Mouse (Mus musculus): ENCODE data around the gene Grik2. TPM values are rescaled to one million over a fixed set of nuclear protein-coding genes. Genes with fewer than 3 reads are reported as not detected.

Gene Grik2
- polyA plus RNA-seq, 1 experiment from 2014 or later = 12.3 TPM

- DNase-seq (ENCODE audit: low spot score) (no peak), ATAC-seq (ENCODE audit: low FRiP score) (no peak)
- no peaks in the 10 kb centered on the region for H3K27me3 ChIP-seq (ENCODE audit: control insufficient read depth, insufficient read depth, low read length)
- WGBS = 77% methylated on average over 2 of the region's 2 CpGs
- no peak overlapping the region for H3K9ac ChIP-seq (ENCODE audit: low read depth, low read length)
- H3K4me3 ChIP-seq (ENCODE audit: low read depth, low read length) = no peak overlapping the region
- H3K27ac ChIP-seq (ENCODE audit: low read depth, low read length) = no peak overlapping the region
- H3K36me3 ChIP-seq (ENCODE audit: control insufficient read depth, insufficient read depth, low read length) = no peaks in the 10 kb centered on the region
- no peaks in the 10 kb centered on the region for H3K9me3 ChIP-seq (ENCODE audit: control insufficient read depth, low read length)
- no peak overlapping the region for H3K4me2 ChIP-seq (replicated peaks; ENCODE audit: low read depth, low read length)
- no peaks in the 10 kb centered on the region for H3K4me1 ChIP-seq (replicated peaks; ENCODE audit: control insufficient read depth, insufficient read depth, low read length)
Measured at GRCm38 (mm10) chr10:49597652-49598051, 190.9 kb downstream of the Grik2 start.

GRCm38 (mm10) chr10:49573514-49573913, 215.1 kb downstream of the Grik2 start:
- no peak overlapping the region for H3K4me2 ChIP-seq (replicated peaks; ENCODE audit: low read depth, low read length)
- 89% methylated on average over 7 of the region's 7 CpGs for WGBS
- no peak for DNase-seq (ENCODE audit: low spot score)

GRCm38 (mm10) chr10:49559872-49560407, 228.6 kb downstream of the Grik2 start:
- no peak for DNase-seq (ENCODE audit: low spot score)
- no peaks in the 10 kb centered on the region for H3K27me3 ChIP-seq (ENCODE audit: control insufficient read depth, insufficient read depth, low read length)
- WGBS = 87% methylated on average over 1 of the region's 1 CpGs
- no peak for ATAC-seq (ENCODE audit: low FRiP score)
- H3K4me1 ChIP-seq (replicated peaks; ENCODE audit: control insufficient read depth, insufficient read depth, low read length) = no peaks in the 10 kb centered on the region
- no peak overlapping the region for H3K4me3 ChIP-seq (ENCODE audit: low read depth, low read length)
- H3K9me3 ChIP-seq (ENCODE audit: control insufficient read depth, low read length) = no peaks in the 10 kb centered on the region
- H3K36me3 ChIP-seq (ENCODE audit: control insufficient read depth, insufficient read depth, low read length) = no peaks in the 10 kb centered on the region
- H3K9ac ChIP-seq (ENCODE audit: low read depth, low read length) = no peak overlapping the region
- no peak overlapping the region for H3K4me2 ChIP-seq (replicated peaks; ENCODE audit: low read depth, low read length)
- H3K27ac ChIP-seq (ENCODE audit: low read depth, low read length) = no peak overlapping the region

More at GRCm38 (mm10) chr10:49573514-49573913, 215.1 kb downstream of the Grik2 start:
- H3K36me3 ChIP-seq (ENCODE audit: control insufficient read depth, insufficient read depth, low read length) = no peaks in the 10 kb centered on the region
- no peaks in the 10 kb centered on the region for H3K9me3 ChIP-seq (ENCODE audit: control insufficient read depth, low read length)
- no peak overlapping the region for H3K27ac ChIP-seq (ENCODE audit: low read depth, low read length)
- H3K9ac ChIP-seq (ENCODE audit: low read depth, low read length) = no peak overlapping the region
- H3K27me3 ChIP-seq (ENCODE audit: control insufficient read depth, insufficient read depth, low read length) = no peaks in the 10 kb centered on the region
- H3K4me3 ChIP-seq (ENCODE audit: low read depth, low read length) = no peak overlapping the region
- ATAC-seq (ENCODE audit: low FRiP score) = no peak
- no peaks in the 10 kb centered on the region for H3K4me1 ChIP-seq (replicated peaks; ENCODE audit: control insufficient read depth, insufficient read depth, low read length)

GRCm38 (mm10) chr10:49542249-49542648, 246.3 kb downstream of the Grik2 start:
- no peak for ATAC-seq (ENCODE audit: low FRiP score)
- H3K27me3 ChIP-seq (ENCODE audit: control insufficient read depth, insufficient read depth, low read length) = no peaks in the 10 kb centered on the region
- H3K4me1 ChIP-seq (replicated peaks; ENCODE audit: control insufficient read depth, insufficient read depth, low read length) = no peaks in the 10 kb centered on the region
- no peak overlapping the region for H3K9ac ChIP-seq (ENCODE audit: low read depth, low read length)
- H3K9me3 ChIP-seq (ENCODE audit: control insufficient read depth, low read length) = no peaks in the 10 kb centered on the region
- 70% methylated on average over 1 of the region's 1 CpGs for WGBS
- H3K4me3 ChIP-seq (ENCODE audit: low read depth, low read length) = no peak overlapping the region
- no peak overlapping the region for H3K27ac ChIP-seq (ENCODE audit: low read depth, low read length)
- H3K36me3 ChIP-seq (ENCODE audit: control insufficient read depth, insufficient read depth, low read length) = no peaks in the 10 kb centered on the region
- H3K4me2 ChIP-seq (replicated peaks; ENCODE audit: low read depth, low read length) = no peak overlapping the region
- no peak for DNase-seq (ENCODE audit: low spot score)

- Histone ChIP-seq H3K36me3 (ENCODE audit: control insufficient read depth, insufficient read depth, low read length) (no peaks in the 10 kb centered on the region), H3K9ac (ENCODE audit: low read depth, low read length) (no peak overlapping the region), H3K9me3 (ENCODE audit: control insufficient read depth, low read length) (no peaks in the 10 kb centered on the region), H3K4me2 (replicated peaks; ENCODE audit: low read depth, low read length) (no peak overlapping the region), H3K4me3 (ENCODE audit: low read depth, low read length) (no peak overlapping the region), H3K4me1 (replicated peaks; ENCODE audit: control insufficient read depth, insufficient read depth, low read length) (no peaks in the 10 kb centered on the region), H3K27ac (ENCODE audit: low read depth, low read length) (no peak overlapping the region), H3K27me3 (ENCODE audit: control insufficient read depth, insufficient read depth, low read length) (no peaks in the 10 kb centered on the region)
- 100% methylated on average over 1 of the region's 1 CpGs for WGBS
- DNase-seq (ENCODE audit: low spot score) = no peak
- ATAC-seq (ENCODE audit: low FRiP score) = no peak
Measured at GRCm38 (mm10) chr10:49519752-49520151, 268.8 kb downstream of the Grik2 start.

- no peak overlapping the region for H3K4me2 ChIP-seq (replicated peaks; ENCODE audit: low read depth, low read length)
- no peaks in the 10 kb centered on the region for H3K27me3 ChIP-seq (ENCODE audit: control insufficient read depth, insufficient read depth, low read length)
- H3K9ac ChIP-seq (ENCODE audit: low read depth, low read length) = no peak overlapping the region
- no peaks in the 10 kb centered on the region for H3K36me3 ChIP-seq (ENCODE audit: control insufficient read depth, insufficient read depth, low read length)
- no peak overlapping the region for H3K27ac ChIP-seq (ENCODE audit: low read depth, low read length)
- no peak for ATAC-seq (ENCODE audit: low FRiP score)
- H3K4me3 ChIP-seq (ENCODE audit: low read depth, low read length) = no peak overlapping the region
- H3K4me1 ChIP-seq (replicated peaks; ENCODE audit: control insufficient read depth, insufficient read depth, low read length) = no peaks in the 10 kb centered on the region
- H3K9me3 ChIP-seq (ENCODE audit: control insufficient read depth, low read length) = no peaks in the 10 kb centered on the region
- 69% methylated on average over 1 of the region's 1 CpGs for WGBS
- DNase-seq (ENCODE audit: low spot score) = no peak
Measured at GRCm38 (mm10) chr10:49500628-49501027, 287.9 kb downstream of the Grik2 start.

GRCm38 (mm10) chr10:49497302-49497701, 291.3 kb downstream of the Grik2 start:
- H3K27me3 ChIP-seq (ENCODE audit: control insufficient read depth, insufficient read depth, low read length) = no peaks in the 10 kb centered on the region
- no peak for ATAC-seq (ENCODE audit: low FRiP score)
- WGBS = 87% methylated on average over 1 of the region's 1 CpGs
- H3K36me3 ChIP-seq (ENCODE audit: control insufficient read depth, insufficient read depth, low read length) = no peaks in the 10 kb centered on the region
- no peaks in the 10 kb centered on the region for H3K4me1 ChIP-seq (replicated peaks; ENCODE audit: control insufficient read depth, insufficient read depth, low read length)
- no peaks in the 10 kb centered on the region for H3K9me3 ChIP-seq (ENCODE audit: control insufficient read depth, low read length)
- DNase-seq (ENCODE audit: low spot score) = no peak
- H3K4me3 ChIP-seq (ENCODE audit: low read depth, low read length) = no peak overlapping the region
- no peak overlapping the region for H3K4me2 ChIP-seq (replicated peaks; ENCODE audit: low read depth, low read length)
- no peak overlapping the region for H3K9ac ChIP-seq (ENCODE audit: low read depth, low read length)
- no peak overlapping the region for H3K27ac ChIP-seq (ENCODE audit: low read depth, low read length)

- peak; percentile 10 for DNase-seq (ENCODE audit: low spot score)
- Histone ChIP-seq H3K9me3 (ENCODE audit: control insufficient read depth, low read length) (no peaks in the 10 kb centered on the region), H3K27ac (ENCODE audit: low read depth, low read length) (no peak overlapping the region), H3K9ac (ENCODE audit: low read depth, low read length) (no peak overlapping the region), H3K4me3 (ENCODE audit: low read depth, low read length) (no peak overlapping the region), H3K4me2 (replicated peaks; ENCODE audit: low read depth, low read length) (no peak overlapping the region), H3K27me3 (ENCODE audit: control insufficient read depth, insufficient read depth, low read length) (no peaks in the 10 kb centered on the region), H3K36me3 (ENCODE audit: control insufficient read depth, insufficient read depth, low read length) (no peaks in the 10 kb centered on the region), H3K4me1 (replicated peaks; ENCODE audit: control insufficient read depth, insufficient read depth, low read length) (no peaks in the 10 kb centered on the region)
- ATAC-seq (ENCODE audit: low FRiP score) = no peak
- WGBS = 76% methylated on average over 4 of the region's 4 CpGs
Measured at GRCm38 (mm10) chr10:49481439-49481838, 307.1 kb downstream of the Grik2 start.

- Histone ChIP-seq H3K27me3 (ENCODE audit: control insufficient read depth, insufficient read depth, low read length) (no peaks in the 10 kb centered on the region), H3K36me3 (ENCODE audit: control insufficient read depth, insufficient read depth, low read length) (no peaks in the 10 kb centered on the region), H3K9me3 (ENCODE audit: control insufficient read depth, low read length) (no peaks in the 10 kb centered on the region), H3K4me3 (ENCODE audit: low read depth, low read length) (no peak overlapping the region), H3K9ac (ENCODE audit: low read depth, low read length) (no peak overlapping the region), H3K4me1 (replicated peaks; ENCODE audit: control insufficient read depth, insufficient read depth, low read length) (no peaks in the 10 kb centered on the region), H3K27ac (ENCODE audit: low read depth, low read length) (no peak overlapping the region), H3K4me2 (replicated peaks; ENCODE audit: low read depth, low read length) (no peak overlapping the region)
- no peak for ATAC-seq (ENCODE audit: low FRiP score)
- DNase-seq (ENCODE audit: low spot score) = no peak
- 81% methylated on average over 5 of the region's 5 CpGs for WGBS
Measured at GRCm38 (mm10) chr10:49480085-49480749, 308.3 kb downstream of the Grik2 start.
